Mouse (Mus musculus) gastrocnemius, postnatal 25 days (tissue): Measurements from ENCODE around the gene Slc11a2. TPM values are rescaled to one million over a fixed set of nuclear protein-coding genes. Genes with fewer than 3 reads are reported as not detected.
"Not testable (repeated sequence)": the region's sequence is repeated elsewhere in the genome, so short reads cannot be mapped to it uniquely, and the experiment has no call there.

Experiments
- DNase-seq: peaks from one replicate; pipeline ENCODE4 v3.0.0; 2022
- total RNA-seq, 2 experiments: library from RNA; stranded (reverse); gene quantifications; 1 replicate in 1 of 2; 2 replicates in 1 of 2; pipeline ENCODE4 v1.2.3; 2021

Slc11a2 gene
- total RNA-seq, 2 experiments from 2014 or later, result 36.7 to 41.9 TPM

GRCm38 (mm10) chr15:100352711-100353250 lies 72.1 kb downstream of the Slc11a2 start, which contains the start of the genes Methig1 and Mettl7a2:
TSS of gene Methig1 (plus strand) at chr15:100353149.
TSS of gene Mettl7a2 (plus strand) at chr15:100353200.
- no peak for DNase-seq

GRCm38 (mm10) chr15:100351501-100352060 lies 73.3 kb downstream of the Slc11a2 start:
- no peak for DNase-seq

GRCm38 (mm10) chr15:100349496-100349895 lies 75.4 kb downstream of the Slc11a2 start:
- no peak for DNase-seq

- no peak for DNase-seq
Observed at GRCm38 (mm10) chr15:100346761-100347160, 78.1 kb downstream of the Slc11a2 start.

GRCm38 (mm10) chr15:100345484-100345883 lies 79.4 kb downstream of the Slc11a2 start:
- no peak for DNase-seq

GRCm38 (mm10) chr15:100341314-100341980 lies 83.4 kb downstream of the Slc11a2 start:
- not testable (repeated sequence) for DNase-seq

Other genes starting within 250 kb of the Slc11a2 start
- 10 to 100 TPM; 33.3 to 40.1 TPM for gene Atf1, start 197.3 kb downstream of the Slc11a2 start, total RNA-seq
- not detected for gene Tmprss12, start 144.2 kb downstream of the Slc11a2 start, total RNA-seq
- 10 to 100 TPM; 29.5 to 37.9 TPM for gene Mettl7a1, start 120.9 kb downstream of the Slc11a2 start, total RNA-seq
- gene Mettl7a3, start 90.1 kb downstream of the Slc11a2 start, total RNA-seq, result under 1 TPM in 1 of 2 experiments, not detected in 1; 0.29 TPM
- not detected for gene Methig1, start 71.9 kb downstream of the Slc11a2 start, total RNA-seq
- under 1 TPM; 0.67 to 0.86 TPM for gene Mettl7a2, start 71.9 kb downstream of the Slc11a2 start, total RNA-seq
- not detected for gene Higd1c, start 60.5 kb downstream of the Slc11a2 start, total RNA-seq
- not detected for gene Gm5475, start 2.9 kb downstream of the Slc11a2 start, total RNA-seq
- 1 to 10 TPM; 9.1 to 9.9 TPM for gene Letmd1, start 44.0 kb upstream of the Slc11a2 start, total RNA-seq
- gene Csrnp2, start 70.4 kb upstream of the Slc11a2 start, total RNA-seq, result 1 to 10 TPM; 2.1 to 2.6 TPM
- gene Tfcp2, start 126.9 kb upstream of the Slc11a2 start, total RNA-seq, result 10 to 100 TPM in 1 of 2 experiments, 1 to 10 TPM in 1; 9.3 to 11.1 TPM
- 10 to 100 TPM; 12.3 to 12.5 TPM for gene Pou6f1, start 174.9 kb upstream of the Slc11a2 start, total RNA-seq
- 10 to 100 TPM; 51.9 to 55.1 TPM for gene Dazap2, start 190.3 kb upstream of the Slc11a2 start, total RNA-seq
- 1 to 10 TPM; 2.5 to 3.0 TPM for gene Smagp, start 211.9 kb upstream of the Slc11a2 start, total RNA-seq
- gene Bin2, start 244.5 kb upstream of the Slc11a2 start, total RNA-seq, result under 1 TPM in 1 of 2 experiments, not detected in 1; 0.61 TPM